Mouse (Mus musculus) C2C12 (cell line): Measurements from ENCODE around the gene Ick.

ENCODE experiments used
- CTCF ChIP-seq: IDR thresholded peaks from one replicate; pipeline ENCODE4 v1.5.1; 2011; ENCODE audit not compliant: control insufficient read depth, insufficient read depth, insufficient read length
- MYOG ChIP-seq: IDR thresholded peaks from one replicate; pipeline ENCODE4 v1.6.1; 2011; ENCODE audit not compliant: control insufficient read depth, insufficient read length; ENCODE audit errors: extremely low read depth

DNA sequence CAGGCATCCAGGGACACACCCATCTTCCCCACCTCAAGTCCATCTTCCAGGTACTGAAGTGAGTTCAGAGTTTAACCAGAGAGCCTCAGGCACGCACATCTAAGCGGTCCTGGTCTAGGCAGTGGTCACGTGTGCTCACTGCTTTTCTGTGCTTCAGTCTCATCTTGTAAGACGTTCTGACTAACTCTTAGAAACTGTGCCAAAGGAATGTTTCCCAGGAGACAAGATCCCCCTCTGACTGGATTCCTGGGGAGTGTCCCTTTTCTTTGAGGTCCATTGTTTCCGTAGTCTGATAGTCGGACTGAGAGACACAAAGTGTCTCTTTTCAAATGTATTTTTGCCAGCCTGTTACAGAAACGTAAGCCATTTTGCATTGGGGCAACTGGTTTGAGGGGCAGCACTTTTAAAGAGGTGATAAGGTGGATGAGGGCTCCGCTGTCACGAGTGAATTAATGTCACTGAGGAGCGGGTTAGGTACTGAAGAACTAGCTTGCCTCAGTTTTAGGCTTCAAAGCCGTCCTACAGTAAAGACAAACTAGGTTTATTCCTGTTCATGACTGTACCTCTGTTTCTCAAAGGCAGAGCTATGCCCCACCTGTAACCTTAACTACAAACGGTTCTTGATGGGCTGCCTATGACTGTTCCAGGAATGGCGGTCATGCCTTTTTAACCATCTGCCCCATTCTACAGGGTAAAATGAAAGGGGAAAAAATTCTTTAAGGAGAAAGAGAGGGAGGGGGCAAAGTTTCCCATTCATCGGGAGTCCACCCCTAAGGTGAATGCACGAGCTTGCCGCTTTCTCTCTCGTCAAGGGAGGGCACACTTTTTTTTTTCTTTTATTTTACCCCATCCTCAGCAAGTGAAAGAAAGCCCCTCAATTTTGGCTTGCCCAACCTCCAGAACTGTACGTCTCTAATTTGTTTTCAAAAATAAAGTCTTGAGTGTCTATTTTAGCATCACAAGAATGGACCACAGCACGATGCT is 82.0 kb downstream of the Ick start:
- TF ChIP-seq CTCF (no peak), MYOG (no peak)
